Mouse (Mus musculus) olfactory bulb, adult 2 months (tissue): Measurements from ENCODE around the gene Ubb. TPM values are rescaled to one million over a fixed set of nuclear protein-coding genes. Genes with fewer than 3 reads are reported as not detected.

ENCODE experiments used
- H3K27ac ChIP-seq: fragments of 200-500 bp; 2 replicates; pipeline ENCODE4 v1.5.1; 2012; ENCODE audit warnings: low read depth, low read length; ENCODE audit not compliant: insufficient read depth
- H3K4me1 ChIP-seq: fragments of 200-500 bp; 2 replicates; pipeline ENCODE4 v1.6.1; 2012; ENCODE audit warnings: low read length; ENCODE audit not compliant: control insufficient read depth, insufficient read depth
- H3K4me3 ChIP-seq: fragments of 200-500 bp; 2 replicates; pipeline ENCODE4 v1.5.1; 2012; ENCODE audit warnings: mild to moderate bottlenecking, low read depth, low read length, moderate library complexity; ENCODE audit not compliant: insufficient read depth
- CTCF ChIP-seq: fragments of 200-500 bp; IDR thresholded peaks from 2 replicates; pipeline ENCODE4 v1.5.1; 2012; ENCODE audit warnings: low read depth, mild to moderate bottlenecking, low read length, moderate library complexity; ENCODE audit not compliant: insufficient read depth
- POLR2A ChIP-seq: fragments of 200-500 bp; IDR thresholded peaks from 2 replicates; pipeline ENCODE4 v1.6.1; 2012; ENCODE audit warnings: mild to moderate bottlenecking, low read depth, low read length, moderate library complexity; ENCODE audit not compliant: insufficient read depth
- WGBS: fragments of 180-500 bp; shearing (Covaris S2); methylation state at CpG from one replicate; pipeline ENCODE4 v1.1.7; 2018; 5-methylcytosine and 5-hydroxymethylcytosine counted together
- polyA plus RNA-seq: library from polyadenylated mRNA; stranded (reverse); fragments of >200 nt; gene quantifications from 2 replicates; pipeline ENCODE4 v1.2.4, GENCODE M21; 2012; ENCODE audit warnings: low replicate concordance; ENCODE audit not compliant: missing spikeins, insufficient read depth, insufficient read length

Ubb gene
- polyA plus RNA-seq, 1 experiment, result not detected

DNA sequence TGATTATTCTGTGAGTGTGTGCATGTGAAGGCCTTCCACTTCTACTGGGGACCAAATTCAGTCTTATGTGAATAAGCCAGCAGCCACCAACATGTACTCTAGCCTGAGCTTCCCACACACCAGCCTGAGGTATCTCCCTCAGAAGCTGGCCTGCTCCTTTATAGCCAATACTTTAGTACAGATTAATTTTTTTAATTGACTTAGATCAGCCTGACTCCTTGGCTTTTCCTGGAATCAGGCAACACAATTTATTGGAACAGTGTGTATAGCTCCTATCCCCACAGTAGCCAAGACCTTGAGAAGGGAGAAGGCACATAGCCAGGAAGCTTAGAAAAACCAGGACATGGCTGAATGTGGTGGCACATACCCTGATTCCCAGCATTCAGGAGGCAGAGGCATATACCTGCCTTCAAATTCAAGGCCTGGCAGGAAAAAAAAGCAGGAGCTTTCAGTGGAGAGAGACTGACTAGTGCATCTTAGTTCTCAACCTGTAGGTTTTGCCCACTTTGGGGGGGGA lies 5.0 kb downstream of the Ubb start:
- no peak overlapping the region for H3K4me3 ChIP-seq
- H3K27ac ChIP-seq, result no peak overlapping the region
- peaks cover 5% of the 10 kb centered on the region; the same call in 1 of the 2 replicates for H3K4me1 ChIP-seq
- TF ChIP-seq CTCF (no peak), POLR2A (no peak)

GRCm38 (mm10) chr11:62557205-62557604 lies 6.2 kb downstream of the Ubb start:
- 76% methylated on average over 5 of the region's 5 CpGs for WGBS

GRCm38 (mm10) chr11:62558152-62558551 lies 7.2 kb downstream of the Ubb start:
- peaks cover 5% of the 10 kb centered on the region; the same call in 1 of the 2 replicates for H3K4me1 ChIP-seq
- 81% methylated on average over 2 of the region's 2 CpGs for WGBS
- TF ChIP-seq POLR2A (no peak), CTCF (no peak)
- H3K27ac ChIP-seq, result no peak overlapping the region
- no peak overlapping the region for H3K4me3 ChIP-seq

More at GRCm38 (mm10) chr11:62557205-62557604, 6.2 kb downstream of the Ubb start:
- Histone ChIP-seq H3K27ac (no peak overlapping the region), H3K4me3 (no peak overlapping the region), H3K4me1 (peaks cover 5% of the 10 kb centered on the region; the same call in 1 of the 2 replicates)
- no peak for TF ChIP-seq POLR2A
- no peak for TF ChIP-seq CTCF

- no peak overlapping the region for H3K27ac ChIP-seq
- H3K4me3 ChIP-seq, result no peak overlapping the region
- H3K4me1 ChIP-seq, result peaks cover 5% of the 10 kb centered on the region; the same call in 1 of the 2 replicates
- TF ChIP-seq POLR2A, result no peak
- no peak for TF ChIP-seq CTCF
- WGBS, result 61% methylated on average over 6 of the region's 6 CpGs
These were observed 8.1 kb downstream of the Ubb start for GRCm38 (mm10) chr11:62558961-62559646.

- TF ChIP-seq POLR2A (no peak), CTCF (no peak)
- Histone ChIP-seq H3K4me1 (peaks cover 5% of the 10 kb centered on the region; the same call in 1 of the 2 replicates), H3K4me3 (peak overlapping the region; percentile 41), H3K27ac (no peak overlapping the region)
- 39% methylated on average over 43 of the region's 43 CpGs for WGBS
These were observed 9.6 kb downstream of the Ubb start for GRCm38 (mm10) chr11:62560463-62561016.

GRCm38 (mm10) chr11:62563590-62563989 lies 12.6 kb downstream of the Ubb start:
- H3K27ac ChIP-seq, result no peak overlapping the region
- no peak for TF ChIP-seq CTCF
- no peak for TF ChIP-seq POLR2A
- WGBS, result 94% methylated on average over 2 of the region's 2 CpGs
- no peak overlapping the region for H3K4me3 ChIP-seq
- H3K4me1 ChIP-seq, result peaks cover 5% of the 10 kb centered on the region; the same call in 1 of the 2 replicates

DNA sequence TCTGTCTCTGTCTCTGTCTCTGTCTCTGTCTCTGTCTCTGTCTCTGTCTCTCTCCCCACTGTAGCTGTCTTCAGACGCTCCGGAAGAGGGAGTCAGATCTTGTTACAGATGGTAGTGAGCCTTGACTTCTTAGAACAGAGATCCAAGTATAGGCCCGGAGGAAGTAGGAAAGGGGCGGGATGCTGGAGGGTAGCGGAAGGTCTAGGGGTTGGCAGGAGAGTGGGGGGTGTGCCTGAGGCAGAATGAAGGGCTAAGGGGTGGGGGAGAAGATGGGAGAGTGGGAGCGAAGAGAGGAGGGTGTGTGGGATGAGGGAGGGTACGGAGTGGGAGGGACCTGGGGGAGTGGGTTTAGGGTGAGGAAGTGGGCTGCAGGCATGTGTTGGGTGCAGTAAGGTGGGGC lies 14.8 kb downstream of the Ubb start:
- Histone ChIP-seq H3K4me1 (0 out of 2 replicates have a peak, but pooled peaks cover under 1% of the 10 kb centered on the region), H3K4me3 (no peak overlapping the region), H3K27ac (no peak overlapping the region)
- WGBS, result 76% methylated on average over 7 of the region's 7 CpGs
- no peak for TF ChIP-seq POLR2A
- TF ChIP-seq CTCF, result no peak

DNA sequence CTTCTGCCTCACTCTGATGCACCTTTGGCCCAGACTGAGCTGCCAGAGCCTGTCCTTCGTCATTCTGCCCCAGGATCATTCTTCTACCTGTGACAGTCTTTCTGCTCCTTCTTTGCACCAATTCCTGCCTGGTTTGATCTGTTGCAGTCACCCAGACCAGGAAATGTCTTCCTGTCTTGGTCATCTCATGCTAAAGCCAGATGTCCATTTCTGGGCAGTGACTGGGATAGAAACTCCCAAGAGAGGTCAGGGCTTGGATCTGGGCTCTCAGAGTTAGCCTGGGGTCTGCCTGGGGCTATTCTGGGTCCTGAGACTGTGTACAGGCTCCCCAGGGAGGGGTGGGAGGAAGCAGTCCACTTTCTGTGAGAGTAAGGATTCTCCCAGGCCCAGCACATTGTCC lies 15.2 kb downstream of the Ubb start:
- no peak overlapping the region for H3K27ac ChIP-seq
- 57% methylated on average over 1 of the region's 1 CpGs for WGBS
- no peak overlapping the region for H3K4me3 ChIP-seq
- TF ChIP-seq CTCF, result no peak
- TF ChIP-seq POLR2A, result no peak
- no peaks in the 10 kb centered on the region for H3K4me1 ChIP-seq

DNA sequence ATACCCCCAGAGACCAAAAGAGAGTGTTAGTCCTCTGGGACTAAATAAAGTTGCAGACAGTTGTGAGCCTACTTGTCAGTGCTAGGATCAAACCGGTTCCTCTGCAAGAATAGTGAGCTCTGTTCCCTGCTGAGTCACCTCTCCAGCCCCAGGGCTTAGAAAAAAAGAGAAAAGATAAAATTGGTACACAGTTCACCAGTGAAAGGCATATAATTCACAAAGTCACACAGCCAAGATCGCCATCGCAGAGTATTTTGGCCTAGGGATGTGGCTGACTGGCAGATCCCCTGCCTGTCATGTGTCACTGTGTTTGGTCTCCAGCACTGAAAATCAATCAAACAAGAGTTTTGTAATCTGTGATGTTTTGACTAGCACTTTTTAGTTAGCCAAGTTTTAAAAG lies 17.3 kb downstream of the Ubb start:
- Histone ChIP-seq H3K4me1 (no peaks in the 10 kb centered on the region), H3K27ac (no peak overlapping the region), H3K4me3 (no peak overlapping the region)
- TF ChIP-seq CTCF, result no peak
- TF ChIP-seq POLR2A, result no peak
- 48% methylated on average over 3 of the region's 3 CpGs for WGBS

DNA sequence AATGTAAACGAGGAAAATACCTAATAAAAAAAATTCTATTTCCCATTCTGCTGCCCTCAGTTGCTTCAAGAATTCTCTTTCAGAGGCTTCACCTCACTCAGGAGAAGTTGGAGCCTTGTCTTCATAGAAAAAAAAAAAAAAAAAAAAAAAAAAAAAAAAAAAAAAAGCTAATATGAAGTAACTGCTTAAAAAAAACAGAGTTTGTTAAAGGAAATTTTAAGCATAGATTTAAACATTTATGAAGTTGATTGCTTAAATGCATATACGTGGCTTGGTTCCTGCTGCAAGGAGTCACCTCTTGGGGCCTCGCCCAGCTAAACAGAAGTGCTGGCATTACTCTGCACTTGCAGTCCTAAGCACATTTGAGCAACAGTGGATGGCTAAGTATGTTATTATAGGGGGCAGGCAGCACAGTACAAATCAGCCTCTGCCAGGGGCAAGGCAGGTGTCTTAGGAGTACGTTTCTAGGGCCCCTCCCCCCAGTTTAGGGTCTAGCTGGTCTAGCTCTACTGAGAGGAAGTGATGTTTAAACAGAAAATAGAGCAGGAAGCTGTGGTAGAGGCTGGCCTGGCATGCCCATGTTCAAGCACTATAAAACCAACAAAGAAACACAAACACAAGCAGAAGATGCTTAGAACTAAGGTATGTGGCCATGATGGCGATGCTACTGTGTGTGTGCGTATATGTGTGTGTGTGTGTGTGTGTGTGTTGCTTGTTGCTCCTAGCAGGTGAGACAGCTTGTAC lies 23.2 kb downstream of the Ubb start, which contains the start of gene Trpv2:
Gene Trpv2, plus strand, starts transcription at position 528 of the 744 bp plus-strand sequence.
- WGBS, result 81% methylated on average over 6 of the region's 6 CpGs
- Histone ChIP-seq H3K4me3 (peak within 1 kb of the TSS; percentile 66), H3K4me1 (peaks cover 13% of the 10 kb centered on the region), H3K27ac (no peak within 1 kb of the TSS)
- TF ChIP-seq POLR2A (no peak), CTCF (no peak)
